Mouse (Mus musculus): ENCODE measurements around the gene Mbnl2. TPM values are rescaled to one million over a fixed set of nuclear protein-coding genes. Genes with fewer than 3 reads are reported as not detected.

Gene Mbnl2
- polyA plus RNA-seq, 1 experiment from 2014 or later: 71.5 TPM

GRCm38 (mm10) chr14:120307963-120308362 lies 32.5 kb downstream of the Mbnl2 start:
- Histone ChIP-seq H3K4me3 (0 out of 2 replicates have a peak overlapping the region, but pooled peaks have one; percentile 36), H3K4me1 (peaks cover 78% of the 10 kb centered on the region), H3K27me3 (ENCODE audit: insufficient read depth, poor library complexity, severe bottlenecking) (no peaks in the 10 kb centered on the region), H3K36me3 (no peaks in the 10 kb centered on the region), H3K9me3 (no peaks in the 10 kb centered on the region), H3K27ac (peak overlapping the region; percentile 71)
- DNase-seq (ENCODE audit: low spot score): no peak
- WGBS: 14% methylated on average over 4 of the region's 4 CpGs

- Histone ChIP-seq H3K27ac (0 out of 2 replicates have a peak overlapping the region, but pooled peaks have one; percentile 16), H3K4me1 (peaks cover 74% of the 10 kb centered on the region), H3K4me3 (no peak overlapping the region), H3K27me3 (ENCODE audit: insufficient read depth, poor library complexity, severe bottlenecking) (no peaks in the 10 kb centered on the region), H3K36me3 (no peaks in the 10 kb centered on the region), H3K9me3 (no peaks in the 10 kb centered on the region)
- 88% methylated on average over 6 of the region's 6 CpGs for WGBS
- DNase-seq (ENCODE audit: low spot score): no peak
Observed at GRCm38 (mm10) chr14:120309691-120310090, 34.2 kb downstream of the Mbnl2 start.

- DNase-seq (ENCODE audit: low spot score): no peak
- peak overlapping the region; percentile 79 for H3K27ac ChIP-seq
- no peaks in the 10 kb centered on the region for H3K27me3 ChIP-seq (ENCODE audit: insufficient read depth, poor library complexity, severe bottlenecking)
- peaks cover 88% of the 10 kb centered on the region for H3K4me1 ChIP-seq
- no peaks in the 10 kb centered on the region for H3K9me3 ChIP-seq
- 42% methylated on average over 12 of the region's 12 CpGs for WGBS
- H3K36me3 ChIP-seq: peaks cover 3% of the 10 kb centered on the region; the same call in 1 of the 2 replicates
- peak overlapping the region; percentile 27; the same call in 1 of the 2 replicates for H3K4me3 ChIP-seq
Observed at GRCm38 (mm10) chr14:120311330-120312097, 36.0 kb downstream of the Mbnl2 start.

- no peak for DNase-seq (ENCODE audit: low spot score)
- Histone ChIP-seq H3K4me3 (no peak overlapping the region), H3K36me3 (peaks cover 3% of the 10 kb centered on the region; the same call in 1 of the 2 replicates), H3K27ac (peak overlapping the region; percentile 79), H3K9me3 (no peaks in the 10 kb centered on the region), H3K27me3 (ENCODE audit: insufficient read depth, poor library complexity, severe bottlenecking) (no peaks in the 10 kb centered on the region), H3K4me1 (peaks cover 87% of the 10 kb centered on the region)
- WGBS: 73% methylated on average over 12 of the region's 12 CpGs
Observed at GRCm38 (mm10) chr14:120312661-120313406, 37.4 kb downstream of the Mbnl2 start.

GRCm38 (mm10) chr14:120313466-120313865 lies 38.0 kb downstream of the Mbnl2 start:
- no peak for DNase-seq (ENCODE audit: low spot score)
- Histone ChIP-seq H3K9me3 (no peaks in the 10 kb centered on the region), H3K4me1 (peaks cover 87% of the 10 kb centered on the region), H3K36me3 (peaks cover 6% of the 10 kb centered on the region; the same call in 1 of the 2 replicates), H3K27me3 (ENCODE audit: insufficient read depth, poor library complexity, severe bottlenecking) (no peaks in the 10 kb centered on the region), H3K4me3 (no peak overlapping the region), H3K27ac (0 out of 2 replicates have a peak overlapping the region, but pooled peaks have one; percentile 57)
- WGBS: 72% methylated on average over 8 of the region's 8 CpGs

GRCm38 (mm10) chr14:120315721-120316120 lies 40.3 kb downstream of the Mbnl2 start:
- H3K27me3 ChIP-seq (ENCODE audit: insufficient read depth, poor library complexity, severe bottlenecking): no peaks in the 10 kb centered on the region
- peaks cover 10% of the 10 kb centered on the region; the same call in 1 of the 2 replicates for H3K36me3 ChIP-seq
- peaks cover 83% of the 10 kb centered on the region for H3K4me1 ChIP-seq
- H3K9me3 ChIP-seq: no peaks in the 10 kb centered on the region
- WGBS: 68% methylated on average over 5 of the region's 5 CpGs
- no peak for DNase-seq (ENCODE audit: low spot score)
- no peak overlapping the region for H3K27ac ChIP-seq
- no peak overlapping the region for H3K4me3 ChIP-seq

GRCm38 (mm10) chr14:120318326-120318935 lies 43.0 kb downstream of the Mbnl2 start:
- 48% methylated on average over 6 of the region's 6 CpGs for WGBS
- DNase-seq (ENCODE audit: low spot score): peak; percentile 45
- peaks cover 10% of the 10 kb centered on the region; the same call in 1 of the 2 replicates for H3K36me3 ChIP-seq
- no peaks in the 10 kb centered on the region for H3K9me3 ChIP-seq
- H3K4me1 ChIP-seq: peaks cover 77% of the 10 kb centered on the region
- H3K27ac ChIP-seq: no peak overlapping the region
- H3K4me3 ChIP-seq: no peak overlapping the region
- no peaks in the 10 kb centered on the region for H3K27me3 ChIP-seq (ENCODE audit: insufficient read depth, poor library complexity, severe bottlenecking)

GRCm38 (mm10) chr14:120318974-120319731 lies 43.7 kb downstream of the Mbnl2 start:
- no peak for DNase-seq (ENCODE audit: low spot score)
- Histone ChIP-seq H3K4me1 (peaks cover 76% of the 10 kb centered on the region), H3K9me3 (no peaks in the 10 kb centered on the region), H3K36me3 (peaks cover 10% of the 10 kb centered on the region; the same call in 1 of the 2 replicates), H3K27me3 (ENCODE audit: insufficient read depth, poor library complexity, severe bottlenecking) (no peaks in the 10 kb centered on the region), H3K4me3 (no peak overlapping the region), H3K27ac (no peak overlapping the region)
- 69% methylated on average over 9 of the region's 9 CpGs for whole genome bisulfite sequencing

GRCm38 (mm10) chr14:120322041-120322440 lies 46.6 kb downstream of the Mbnl2 start:
- H3K9me3 ChIP-seq: no peaks in the 10 kb centered on the region
- H3K27ac ChIP-seq: no peak overlapping the region
- H3K36me3 ChIP-seq: peaks cover 27% of the 10 kb centered on the region; the same call in 1 of the 2 replicates
- H3K4me1 ChIP-seq: peaks cover 63% of the 10 kb centered on the region
- 92% methylated on average over 8 of the region's 8 CpGs for WGBS
- no peak for DNase-seq (ENCODE audit: low spot score)
- H3K4me3 ChIP-seq: no peak overlapping the region
- no peaks in the 10 kb centered on the region for H3K27me3 ChIP-seq (ENCODE audit: insufficient read depth, poor library complexity, severe bottlenecking)

GRCm38 (mm10) chr14:120323111-120323510 lies 47.6 kb downstream of the Mbnl2 start:
- H3K4me1 ChIP-seq: peaks cover 55% of the 10 kb centered on the region
- WGBS: 74% methylated on average over 1 of the region's 1 CpGs
- no peaks in the 10 kb centered on the region for H3K9me3 ChIP-seq

GRCm38 (mm10) chr14:120324061-120324791 lies 48.8 kb downstream of the Mbnl2 start:
- WGBS: 83% methylated on average over 8 of the region's 8 CpGs

More at GRCm38 (mm10) chr14:120323111-120323510, 47.6 kb downstream of the Mbnl2 start:
- H3K27me3 ChIP-seq (ENCODE audit: insufficient read depth, poor library complexity, severe bottlenecking): no peaks in the 10 kb centered on the region
- DNase-seq (ENCODE audit: low spot score): no peak
- no peak overlapping the region for H3K27ac ChIP-seq
- H3K4me3 ChIP-seq: no peak overlapping the region
- H3K36me3 ChIP-seq: peaks cover 27% of the 10 kb centered on the region; the same call in 1 of the 2 replicates

More at GRCm38 (mm10) chr14:120324061-120324791, 48.8 kb downstream of the Mbnl2 start:
- Histone ChIP-seq H3K4me3 (no peak overlapping the region), H3K27me3 (ENCODE audit: insufficient read depth, poor library complexity, severe bottlenecking) (no peaks in the 10 kb centered on the region), H3K9me3 (no peaks in the 10 kb centered on the region), H3K4me1 (peaks cover 44% of the 10 kb centered on the region), H3K27ac (no peak overlapping the region), H3K36me3 (peaks cover 27% of the 10 kb centered on the region; the same call in 1 of the 2 replicates)
- DNase-seq (ENCODE audit: low spot score): no peak

All from heart, embryonic 10.5 days (tissue).